Mouse (Mus musculus): ENCODE measurements around the gene Ergic1. TPM values are rescaled to one million over a fixed set of nuclear protein-coding genes. Genes with fewer than 3 reads are reported as not detected.

Gene Ergic1
- 162 and 191 TPM in 2 replicates for polyA plus RNA-seq (2012; rRNA removed)

GRCm38 (mm10) chr17:26561290-26561640 lies at the start of gene Ergic1:
Gene Ergic1 (plus strand): TSS chr17:26561489.

DNA sequence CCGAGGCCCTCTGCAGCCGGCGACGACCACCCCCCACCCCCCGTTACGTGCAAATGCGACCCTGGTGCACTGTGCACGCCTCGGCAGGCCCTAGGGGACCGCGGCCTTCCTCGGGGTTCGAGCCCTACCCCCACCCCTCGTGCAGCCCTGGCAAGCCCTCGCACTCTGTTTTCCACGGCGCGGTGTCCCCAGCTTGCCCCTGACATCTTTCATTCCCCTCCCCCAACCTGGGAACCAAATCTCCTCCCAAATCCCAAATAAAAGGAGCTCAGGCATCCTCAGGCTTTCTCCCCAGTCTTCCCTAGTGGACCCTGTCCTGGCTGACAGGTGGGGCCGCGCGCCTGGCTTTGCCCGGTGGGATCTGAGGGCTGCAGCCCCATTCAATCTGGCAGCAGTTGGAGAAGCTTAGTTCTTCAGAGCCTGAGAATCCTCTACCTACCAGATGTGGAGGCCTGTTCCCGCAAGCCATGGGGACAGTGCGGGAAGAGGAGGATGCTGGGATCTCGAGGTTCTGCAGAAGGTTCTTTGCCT lies 427 bp downstream of the Ergic1 start, which contains the start of gene Dusp1:
TSS of gene Dusp1 (minus strand) at position 478 of the 531 bp plus-strand sequence.

GRCm38 (mm10) chr17:26662978-26663683 lies 101.8 kb downstream of the Ergic1 start, which contains the start of gene Atp6v0e:
Gene Atp6v0e (plus strand): TSS chr17:26663231.

Other genes starting within 250 kb of the Ergic1 start
- gene Neurl1b, start 146.7 kb upstream of the Ergic1 start, polyA plus RNA-seq (2012; rRNA removed): 21.7 and 25.1 TPM in 2 replicates
- 37.6 and 50.4 TPM in 2 replicates for gene Dusp1, start 639 bp downstream of the Ergic1 start, polyA plus RNA-seq (2012; rRNA removed)
- 84.5 and 92.2 TPM in 2 replicates for gene Atp6v0e, start 101.7 kb downstream of the Ergic1 start, polyA plus RNA-seq (2012; rRNA removed)
- 7.8 and 8.6 TPM in 2 replicates for gene Crebrf, start 154.2 kb downstream of the Ergic1 start, polyA plus RNA-seq (2012; rRNA removed)
- 45.1 and 46.4 TPM in 2 replicates for gene Bnip1, start 219.6 kb downstream of the Ergic1 start, polyA plus RNA-seq (2012; rRNA removed)